Mouse (Mus musculus) lung, postnatal 0 days (tissue): ENCODE data around the gene Gm37240.

Source experiments
- CTCF ChIP-seq: IDR thresholded peaks from 2 replicates; pipeline ENCODE4 v1.5.1; 2016; ENCODE audit warnings: antibody characterized with exemption, mild to moderate bottlenecking
- EP300 ChIP-seq: IDR thresholded peaks from 2 replicates; pipeline ENCODE4 v1.6.1; 2016; ENCODE audit warnings: antibody characterized with exemption, mild to moderate bottlenecking, control low read depth

GRCm38 (mm10) chr3:84860669-84861068 lies 1026.6 kb downstream of the Gm37240 start:
- TF ChIP-seq CTCF (no peak), EP300 (no peak)
